Mouse (Mus musculus) cerebellum, adult 2 months (tissue): ENCODE results near the gene Xylb. TPM values are rescaled to one million over a fixed set of nuclear protein-coding genes. Genes with fewer than 3 reads are reported as not detected.

Experiments
- DNase-seq, 2 experiments: peaks; one replicate each; pipeline ENCODE4 v3.0.0; 2021
- H3K27ac ChIP-seq: fragments of 200-500 bp; 2 replicates; pipeline ENCODE4 v1.5.1; 2012; ENCODE audit warnings: low read length, control low read depth, inconsistent platforms; ENCODE audit not compliant: insufficient read depth
- H3K27me3 ChIP-seq: fragments of 200-500 bp; 2 replicates; pipeline ENCODE4 v1.6.1; 2012; ENCODE audit warnings: inconsistent platforms, mild to moderate bottlenecking, low read length, moderate library complexity; ENCODE audit not compliant: control insufficient read depth, insufficient read depth
- H3K4me1 ChIP-seq: fragments of 200-500 bp; 2 replicates; pipeline ENCODE4 v1.6.1; 2011; ENCODE audit warnings: low read length; ENCODE audit not compliant: control insufficient read depth, insufficient read depth
- H3K4me3 ChIP-seq: fragments of 200-500 bp; replicated peaks from 2 replicates; pipeline ENCODE3; 2011; ENCODE audit warnings: mild to moderate bottlenecking, low read depth, low read length, control low read depth; ENCODE audit not compliant: insufficient read depth
- CTCF ChIP-seq: fragments of 200-500 bp; IDR thresholded peaks from 2 replicates; pipeline ENCODE4 v1.5.1; 2011; ENCODE audit warnings: low read depth, mild to moderate bottlenecking, control low read depth, low read length, moderate library complexity, borderline replicate concordance; ENCODE audit not compliant: insufficient read depth
- POLR2A ChIP-seq: fragments of 200-500 bp; IDR thresholded peaks from 2 replicates; pipeline ENCODE4 v1.6.1; 2011; ENCODE audit warnings: low read length, control low read depth, borderline replicate concordance; ENCODE audit not compliant: insufficient read depth
- WGBS: fragments of 180-500 bp; shearing (Covaris S2); methylation state at CpG from one replicate; pipeline ENCODE4 v1.1.7; 2018; 5-methylcytosine and 5-hydroxymethylcytosine counted together
- polyA plus RNA-seq: library from polyadenylated mRNA; depleted of rRNA; stranded (reverse); fragments of >200 nt; gene quantifications from 2 replicates; pipeline ENCODE4 v1.2.3, GENCODE M21; 2012

Gene Xylb
- polyA plus RNA-seq, 1 experiment, result 5.9 TPM

DNA sequence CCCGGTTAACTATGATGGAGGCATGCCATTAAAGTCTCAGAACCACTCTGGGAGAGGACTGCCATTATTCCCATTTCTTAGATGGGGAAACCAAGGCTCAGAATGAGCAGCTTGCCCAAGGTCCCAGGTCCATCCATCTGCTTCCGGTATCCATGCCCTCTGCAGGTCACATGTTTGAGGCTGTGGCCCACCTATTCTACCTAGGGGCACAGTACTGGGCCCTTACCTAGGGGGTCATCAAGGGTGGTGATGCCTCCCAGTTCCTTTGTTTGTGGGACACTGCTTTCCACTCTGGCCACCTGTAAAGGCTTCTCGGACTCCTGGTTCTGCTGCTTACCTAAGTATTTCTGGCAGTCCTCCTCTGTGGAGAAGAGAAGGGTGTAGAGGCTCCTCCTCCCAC lies 18.8 kb upstream of the Xylb start:
- 92% methylated on average over 3 of the region's 3 CpGs for WGBS
- TF ChIP-seq POLR2A (no peak), CTCF (no peak)

GRCm38 (mm10) chr9:119339106-119339505 lies 18.1 kb upstream of the Xylb start:
- Histone ChIP-seq H3K4me1 (peaks cover 16% of the 10 kb centered on the region), H3K4me3 (no peak overlapping the region), H3K27ac (no peak overlapping the region), H3K27me3 (no peaks in the 10 kb centered on the region)
- no peak for TF ChIP-seq CTCF
- DNase-seq, result no peak
- WGBS, result 65% methylated on average over 7 of the region's 7 CpGs

More for the DNA sequence above, 18.8 kb upstream of the Xylb start:
- DNase-seq, result no peak
- Histone ChIP-seq H3K4me1 (peaks cover 17% of the 10 kb centered on the region), H3K4me3 (no peak overlapping the region), H3K27ac (no peak overlapping the region), H3K27me3 (no peaks in the 10 kb centered on the region)

DNA sequence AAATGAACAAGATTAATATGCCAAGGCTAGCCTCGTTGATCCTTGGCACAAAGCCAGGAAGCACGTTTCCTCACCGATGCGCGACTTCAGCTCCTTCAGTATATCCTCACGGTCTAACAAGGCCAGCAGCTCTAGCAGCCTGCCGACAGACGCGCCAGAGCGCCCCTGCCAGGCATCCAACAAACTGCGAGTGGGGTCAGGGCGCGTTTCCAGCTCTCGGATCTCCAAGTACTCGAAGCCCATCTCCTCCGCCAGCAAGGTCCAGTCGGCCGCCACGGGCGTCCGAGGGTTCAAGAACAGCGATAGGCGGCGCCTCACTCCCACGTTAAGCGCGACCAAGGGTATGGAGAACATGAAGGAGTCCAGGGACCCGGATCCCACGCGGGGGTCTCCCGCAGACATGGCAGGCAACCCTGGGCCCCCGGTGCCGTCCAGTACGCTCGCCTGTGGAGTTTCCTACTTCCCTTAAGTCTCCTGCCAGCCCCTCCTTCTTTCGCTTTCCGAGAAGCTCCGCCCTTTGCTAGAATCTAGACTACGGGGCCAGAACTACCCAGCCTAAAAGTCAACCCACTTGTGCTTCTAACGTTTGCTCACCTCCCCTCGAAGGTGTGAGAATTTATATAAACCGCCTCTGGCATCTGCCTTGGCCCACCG lies 17.5 kb upstream of the Xylb start, which contains the start of gene Acaa1a:
TSS of gene Acaa1a (plus strand) at position 119 of the 654 bp plus-strand sequence.
- 2% methylated on average over 43 of the region's 43 CpGs for WGBS
- peak; percentile 60 to 62 for DNase-seq
- H3K27me3 ChIP-seq, result no peaks in the 10 kb centered on the region
- peak within 1 kb of the TSS; percentile 73 for H3K4me3 ChIP-seq
- H3K4me1 ChIP-seq, result peaks cover 10% of the 10 kb centered on the region
- H3K27ac ChIP-seq, result peak within 1 kb of the TSS; percentile 45; the same call in 1 of the 2 replicates
- TF ChIP-seq POLR2A (no peak), CTCF (no peak)

DNA sequence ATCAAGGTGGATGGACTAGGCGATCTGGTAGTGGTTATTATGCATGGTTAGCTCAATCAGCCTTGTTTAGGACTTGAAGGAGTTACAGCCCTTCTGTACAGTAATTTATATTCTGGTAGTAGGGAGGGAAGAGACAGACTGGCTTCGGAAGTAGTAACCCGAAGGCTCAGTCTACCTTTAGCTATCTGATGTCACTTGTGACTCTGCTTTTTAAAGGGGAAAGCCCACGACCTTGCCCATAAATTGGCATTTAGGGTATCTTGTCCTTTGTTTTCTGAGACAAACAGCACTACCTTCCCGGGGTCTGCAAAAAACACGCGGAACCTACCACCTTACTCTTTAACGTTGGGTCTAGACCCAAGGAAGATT lies 17.0 kb upstream of the Xylb start:
- TF ChIP-seq POLR2A (no peak), CTCF (no peak)
- H3K4me1 ChIP-seq, result peaks cover 9% of the 10 kb centered on the region
- no peaks in the 10 kb centered on the region for H3K27me3 ChIP-seq
- 7% methylated on average over 8 of the region's 8 CpGs for WGBS
- DNase-seq, result no peak
- peak overlapping the region; percentile 73 for H3K4me3 ChIP-seq
- no peak overlapping the region for H3K27ac ChIP-seq

- peak; percentile 88 to 92 for DNase-seq
- Histone ChIP-seq H3K4me3 (peak within 1 kb of the TSS; percentile 73), H3K27me3 (no peaks in the 10 kb centered on the region), H3K4me1 (peaks cover 9% of the 10 kb centered on the region), H3K27ac (peak within 1 kb of the TSS; percentile 71; the same call in 1 of the 2 replicates)
- under 1% methylated on average over 68 of the region's 68 CpGs for WGBS
- TF ChIP-seq CTCF (no peak), POLR2A (peak; percentile 59; the same call in 1 of the 2 replicates)
These were observed 16.0 kb upstream of the Xylb start, which contains the start of gene Myd88 for GRCm38 (mm10) chr9:119340909-119341816. Gene Myd88 (minus strand): TSS chr9:119341411.

DNA sequence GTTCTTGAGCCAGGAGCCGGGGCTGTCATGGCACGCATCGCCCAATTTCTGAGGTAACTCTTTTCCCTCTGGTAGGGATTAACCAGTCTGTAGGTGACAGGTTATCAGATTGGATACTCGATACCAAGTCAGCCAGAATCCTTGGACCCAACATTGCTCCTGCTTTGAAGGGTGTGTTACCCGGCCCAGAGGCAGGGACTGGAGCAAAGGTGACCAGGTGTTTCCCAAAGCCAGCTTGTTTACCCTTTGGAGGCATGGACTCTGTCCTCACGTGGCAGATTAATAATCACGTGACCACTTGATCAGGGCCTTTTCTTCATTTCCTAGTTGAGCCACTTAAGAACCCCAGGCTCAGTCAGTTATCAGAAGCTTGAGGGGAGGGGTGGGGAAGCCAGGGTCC lies 14.5 kb upstream of the Xylb start:
- 84% methylated on average over 7 of the region's 7 CpGs for WGBS
- Histone ChIP-seq H3K4me3 (no peak overlapping the region), H3K4me1 (peaks cover 9% of the 10 kb centered on the region), H3K27me3 (no peaks in the 10 kb centered on the region), H3K27ac (no peak overlapping the region)
- TF ChIP-seq CTCF (no peak), POLR2A (no peak)
- no peak for DNase-seq

DNA sequence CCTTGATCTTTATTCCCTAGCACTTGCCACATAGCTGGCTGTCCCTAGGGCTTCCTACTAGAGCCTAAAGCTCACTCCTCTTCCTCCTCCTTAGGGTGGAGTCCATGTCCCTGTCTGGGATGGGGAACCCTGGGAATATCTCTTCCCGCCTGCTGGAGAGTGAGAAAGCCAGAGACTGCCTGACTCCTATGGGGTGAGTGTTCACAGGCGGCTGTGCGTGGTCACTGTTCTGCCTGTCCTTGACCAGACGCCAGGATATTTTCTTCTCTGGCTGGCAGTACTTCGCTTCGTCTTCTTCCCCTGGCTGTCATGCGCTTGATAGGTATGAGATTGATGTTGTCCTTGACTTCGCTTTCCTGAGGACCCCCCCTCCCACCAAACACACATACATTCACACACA lies 10.8 kb upstream of the Xylb start:
- no peak for DNase-seq
- 79% methylated on average over 8 of the region's 8 CpGs for WGBS
- TF ChIP-seq POLR2A, result no peak
- no peak for TF ChIP-seq CTCF

DNA sequence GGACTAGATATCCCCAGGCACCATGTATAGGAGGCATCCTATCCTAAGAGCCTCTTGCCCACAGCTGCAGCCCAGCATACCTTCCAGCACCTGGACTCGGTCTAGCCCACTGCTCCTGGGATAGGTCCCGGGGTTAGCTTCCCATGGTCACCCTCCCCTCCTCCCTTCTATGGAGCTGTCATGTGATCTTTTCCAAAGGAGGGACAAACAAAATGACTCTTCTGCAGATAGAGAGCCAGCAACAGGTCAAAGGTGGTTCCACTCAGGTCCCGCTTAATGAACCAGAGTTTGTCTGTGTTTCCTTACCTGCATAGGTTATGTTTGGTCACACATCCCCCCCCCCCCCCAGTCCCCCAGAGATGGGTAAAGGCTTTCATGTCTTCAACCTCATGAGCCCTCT lies 6.7 kb upstream of the Xylb start:
- DNase-seq, result no peak
- Histone ChIP-seq H3K27me3 (no peaks in the 10 kb centered on the region), H3K4me1 (no peaks in the 10 kb centered on the region), H3K4me3 (no peak overlapping the region), H3K27ac (no peak overlapping the region)
- TF ChIP-seq CTCF (no peak), POLR2A (no peak)
- WGBS, result 93% methylated on average over 3 of the region's 3 CpGs

More for the DNA sequence above, 10.8 kb upstream of the Xylb start:
- H3K4me3 ChIP-seq, result no peak overlapping the region
- H3K27me3 ChIP-seq, result no peaks in the 10 kb centered on the region
- H3K27ac ChIP-seq, result no peak overlapping the region
- H3K4me1 ChIP-seq, result peaks cover 9% of the 10 kb centered on the region
